Mouse (Mus musculus) hindbrain, embryonic 14.5 days (tissue): ENCODE measurements at regions not wholly inside any gene's neighbourhood (a gene's known extent, or its start where the extent isn't known, plus 50 kb on each side); places are given as distances from the start of the nearest gene placed in this dataset.

Source experiments
- ATAC-seq: fragments of 200-750 bp; cut with Nextera tagmentation; 2 replicates; pipeline ENCODE4 v1.8.0; 2017; ENCODE audit warnings: moderate number of reproducible peaks, mild to moderate bottlenecking, moderate TSS enrichment, moderate library complexity; ENCODE audit not compliant: low FRiP score
- DNase-seq: peaks from one replicate; pipeline ENCODE4 v3.0.0-alpha.2; 2015; ENCODE audit warnings: low spot score
- H3K27ac ChIP-seq: fragments of 300-500 bp; sonication (generic); 2 replicates; pipeline ENCODE4 v1.5.1; 2014; ENCODE audit warnings: mild to moderate bottlenecking, moderate library complexity
- H3K27me3 ChIP-seq: fragments of 300-500 bp; sonication (generic); 2 replicates; pipeline ENCODE4 v1.6.1; 2014; ENCODE audit warnings: mild to moderate bottlenecking, low read length, mixed read lengths; ENCODE audit not compliant: control insufficient read depth, insufficient read depth
- H3K36me3 ChIP-seq: fragments of 300-500 bp; sonication (generic); replicated peaks from 2 replicates; pipeline ENCODE4 v1.6.1; 2014; ENCODE audit not compliant: control insufficient read depth, insufficient read depth
- H3K4me1 ChIP-seq: fragments of 300-500 bp; sonication (generic); replicated peaks from 2 replicates; pipeline ENCODE4 v1.6.1; 2014; ENCODE audit warnings: antibody characterized with exemption, low read length, mixed read lengths; ENCODE audit not compliant: control insufficient read depth, insufficient read depth
- H3K4me2 ChIP-seq: fragments of 300-500 bp; sonication (generic); replicated peaks from 2 replicates; pipeline ENCODE4 v1.6.1; 2014; ENCODE audit warnings: mild to moderate bottlenecking, moderate library complexity
- H3K4me3 ChIP-seq: fragments of 300-500 bp; sonication (generic); replicated peaks from 2 replicates; pipeline ENCODE4 v1.5.1; 2014; ENCODE audit warnings: mild to moderate bottlenecking, low read length
- H3K9ac ChIP-seq: fragments of 300-500 bp; sonication (generic); 2 replicates; pipeline ENCODE4 v1.6.1; 2014
- H3K9me3 ChIP-seq: fragments of 300-500 bp; sonication (generic); 2 replicates; pipeline ENCODE4 v1.6.1; 2016; ENCODE audit warnings: low read length; ENCODE audit not compliant: control insufficient read depth
- WGBS: fragments of 180-500 bp; shearing (Covaris S2); extraction: QIAGEN DNeasy Blood & Tissue Kit; methylation state at CpG from one replicate; pipeline ENCODE4 v1.1.7; 2014; 5-methylcytosine and 5-hydroxymethylcytosine counted together

DNA sequence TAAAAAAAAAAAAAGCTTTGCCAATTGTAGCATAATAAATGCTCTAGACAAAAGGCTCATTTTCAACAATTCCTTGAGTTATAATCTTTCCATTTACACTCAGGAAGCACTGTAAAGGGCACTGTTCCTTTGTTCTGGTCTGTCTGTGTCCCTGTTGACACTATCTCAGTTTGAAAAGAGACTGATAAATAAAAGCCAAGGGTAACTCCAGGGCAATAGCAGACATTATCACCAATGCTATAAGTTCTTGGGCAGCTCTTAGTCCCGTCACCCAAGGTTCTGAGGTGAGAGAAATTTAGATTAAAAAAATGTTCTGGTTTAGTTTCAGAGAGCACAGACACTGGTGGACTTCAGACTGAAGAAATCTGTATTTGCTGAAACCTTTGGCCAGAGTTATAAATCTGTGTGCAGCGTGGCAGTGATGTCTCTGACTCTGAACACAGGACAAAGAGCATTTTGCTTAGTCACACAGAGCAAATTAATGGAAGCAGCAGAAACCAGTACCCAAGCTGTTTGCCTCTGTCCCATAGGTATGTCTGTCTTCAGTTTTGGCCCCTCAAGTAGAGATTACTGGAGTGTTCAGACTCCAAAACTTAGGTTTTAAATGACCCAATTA lies 57.6 kb upstream of the Apob start:
- ATAC-seq (no peak), DNase-seq (no peak)
- H3K27ac ChIP-seq, result no peak overlapping the region
- 87% methylated on average over 2 of the region's 2 CpGs for WGBS
- H3K9me3 ChIP-seq, result no peaks in the 10 kb centered on the region
- no peaks in the 10 kb centered on the region for H3K27me3 ChIP-seq
- H3K4me2 ChIP-seq, result no peak overlapping the region
- H3K4me1 ChIP-seq, result no peaks in the 10 kb centered on the region
- H3K4me3 ChIP-seq, result no peak overlapping the region
- H3K9ac ChIP-seq, result no peak overlapping the region
- H3K36me3 ChIP-seq, result no peaks in the 10 kb centered on the region

DNA sequence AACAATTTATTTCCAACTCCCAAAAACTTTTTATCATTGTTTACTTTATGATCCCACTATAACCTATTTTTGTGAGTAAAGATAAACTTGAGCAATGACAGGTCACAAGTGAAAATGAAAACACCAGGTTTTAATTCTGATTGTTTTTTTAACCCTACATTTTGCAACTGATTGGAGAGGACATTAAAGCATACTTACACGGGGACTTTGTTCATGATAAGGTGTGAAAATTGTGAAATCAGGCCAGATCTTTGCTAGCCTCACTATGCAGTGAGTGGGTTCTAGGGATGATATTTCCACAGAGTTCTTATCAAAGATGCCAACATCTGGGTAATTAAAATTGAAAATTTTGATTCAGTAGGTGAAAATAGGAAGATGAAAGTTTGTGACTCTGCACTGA lies 56.6 kb upstream of the Apob start:
- 86% methylated on average over 1 of the region's 1 CpGs for WGBS
- no peaks in the 10 kb centered on the region for H3K27me3 ChIP-seq
- no peak for ATAC-seq

More for the DNA sequence above, 56.6 kb upstream of the Apob start:
- H3K36me3 ChIP-seq, result no peaks in the 10 kb centered on the region
- DNase-seq, result no peak
- H3K9ac ChIP-seq, result no peak overlapping the region
- no peak overlapping the region for H3K27ac ChIP-seq
- no peak overlapping the region for H3K4me2 ChIP-seq
- no peaks in the 10 kb centered on the region for H3K9me3 ChIP-seq
- H3K4me1 ChIP-seq, result no peaks in the 10 kb centered on the region
- H3K4me3 ChIP-seq, result no peak overlapping the region
